Mouse (Mus musculus) E14TG2a.4 (cell line): ENCODE results near the gene Srxn1.

Experiments used
- H3K27me3 ChIP-seq: 2 replicates; pipeline ENCODE4 v1.6.1; 2014; ENCODE audit warnings: low read length, control low read depth; ENCODE audit not compliant: insufficient read depth
- H3K36me3 ChIP-seq: 2 replicates; pipeline ENCODE4 v1.6.1; 2014; ENCODE audit warnings: low read length, control low read depth; ENCODE audit not compliant: insufficient read depth
- H3K4me1 ChIP-seq: replicated peaks from 2 replicates; pipeline ENCODE4 v1.6.1; 2014; ENCODE audit warnings: low read depth, low read length, control low read depth
- H3K4me3 ChIP-seq: replicated peaks from 2 replicates; pipeline ENCODE4 v1.5.1; 2014; ENCODE audit warnings: mild to moderate bottlenecking, low read length
- H3K9me3 ChIP-seq: 2 replicates; pipeline ENCODE4 v1.6.1; 2014; ENCODE audit warnings: low read length, control low read depth
- CTCF ChIP-seq: conservative IDR thresholded peaks from 2 replicates; pipeline ENCODE4 v1.5.1; 2014; ENCODE audit warnings: low read length
- NANOG ChIP-seq: IDR thresholded peaks from 2 replicates; pipeline ENCODE4 v1.6.1; 2014; ENCODE audit warnings: borderline replicate concordance, low read length, mixed read lengths
- POU5F1 ChIP-seq: IDR thresholded peaks from 2 replicates; pipeline ENCODE4 v1.6.1; 2014; ENCODE audit warnings: low read length, borderline replicate concordance

Srxn1 gene

DNA sequence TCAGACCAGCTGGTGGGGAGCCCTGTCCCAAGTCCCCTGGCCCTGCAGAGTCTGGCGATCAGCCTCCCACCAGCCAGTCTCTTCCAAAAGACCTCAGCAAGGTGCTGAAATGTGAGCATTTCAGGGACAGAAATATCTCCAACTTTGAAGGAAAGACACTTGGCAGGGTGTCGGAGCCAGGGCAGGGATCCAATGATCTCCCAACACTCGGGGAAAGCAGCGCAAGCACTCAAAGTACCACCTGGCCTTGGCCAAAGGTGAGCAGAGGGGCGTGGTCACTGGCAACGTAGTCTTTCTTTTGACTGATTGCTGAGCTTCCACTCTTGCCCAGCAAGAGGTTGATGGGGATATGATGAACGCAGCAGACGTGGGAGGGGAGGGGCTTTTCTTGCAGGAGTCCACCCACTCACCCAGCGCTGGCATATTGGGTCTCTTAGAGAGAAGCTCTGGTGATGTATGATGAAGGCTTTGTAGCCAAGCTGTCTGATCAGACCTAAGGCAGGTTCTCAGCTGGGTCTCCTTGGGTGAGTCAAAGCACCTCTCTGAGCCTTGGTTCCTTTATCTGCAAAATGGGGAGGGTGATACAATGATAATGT, 29.9 kb upstream of the Srxn1 start:
- Histone ChIP-seq H3K4me1 (peaks cover 17% of the 10 kb centered on the region), H3K36me3 (no peaks in the 10 kb centered on the region), H3K4me3 (no peak overlapping the region), H3K27me3 (peaks cover 70% of the 10 kb centered on the region), H3K9me3 (no peaks in the 10 kb centered on the region)
- no peak for TF ChIP-seq NANOG
- no peak for TF ChIP-seq CTCF
- TF ChIP-seq POU5F1, result no peak

DNA sequence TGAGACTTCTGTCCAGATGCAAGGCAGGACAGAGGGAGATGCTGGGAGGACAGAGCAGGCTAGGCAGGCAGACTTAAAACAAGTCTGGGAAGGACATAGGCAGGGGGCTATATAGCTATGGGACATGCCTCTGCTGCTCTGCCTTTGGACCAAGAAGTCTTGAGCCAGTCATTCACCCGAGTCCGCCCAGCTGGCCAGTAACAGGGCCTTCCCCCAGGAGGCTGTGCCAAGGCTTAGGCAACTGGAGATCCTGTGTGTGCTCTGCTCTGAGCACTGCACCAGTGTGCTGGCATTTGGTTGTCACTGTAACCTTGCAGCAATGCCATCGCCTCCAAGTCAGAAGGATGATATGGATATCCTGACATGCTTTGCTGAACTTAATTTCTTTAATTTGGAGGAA, 28.0 kb upstream of the Srxn1 start:
- Histone ChIP-seq H3K27me3 (peaks cover 87% of the 10 kb centered on the region), H3K36me3 (no peaks in the 10 kb centered on the region), H3K9me3 (no peaks in the 10 kb centered on the region), H3K4me1 (peaks cover 31% of the 10 kb centered on the region), H3K4me3 (no peak overlapping the region)
- no peak for TF ChIP-seq NANOG
- no peak for TF ChIP-seq POU5F1
- TF ChIP-seq CTCF, result no peak

DNA sequence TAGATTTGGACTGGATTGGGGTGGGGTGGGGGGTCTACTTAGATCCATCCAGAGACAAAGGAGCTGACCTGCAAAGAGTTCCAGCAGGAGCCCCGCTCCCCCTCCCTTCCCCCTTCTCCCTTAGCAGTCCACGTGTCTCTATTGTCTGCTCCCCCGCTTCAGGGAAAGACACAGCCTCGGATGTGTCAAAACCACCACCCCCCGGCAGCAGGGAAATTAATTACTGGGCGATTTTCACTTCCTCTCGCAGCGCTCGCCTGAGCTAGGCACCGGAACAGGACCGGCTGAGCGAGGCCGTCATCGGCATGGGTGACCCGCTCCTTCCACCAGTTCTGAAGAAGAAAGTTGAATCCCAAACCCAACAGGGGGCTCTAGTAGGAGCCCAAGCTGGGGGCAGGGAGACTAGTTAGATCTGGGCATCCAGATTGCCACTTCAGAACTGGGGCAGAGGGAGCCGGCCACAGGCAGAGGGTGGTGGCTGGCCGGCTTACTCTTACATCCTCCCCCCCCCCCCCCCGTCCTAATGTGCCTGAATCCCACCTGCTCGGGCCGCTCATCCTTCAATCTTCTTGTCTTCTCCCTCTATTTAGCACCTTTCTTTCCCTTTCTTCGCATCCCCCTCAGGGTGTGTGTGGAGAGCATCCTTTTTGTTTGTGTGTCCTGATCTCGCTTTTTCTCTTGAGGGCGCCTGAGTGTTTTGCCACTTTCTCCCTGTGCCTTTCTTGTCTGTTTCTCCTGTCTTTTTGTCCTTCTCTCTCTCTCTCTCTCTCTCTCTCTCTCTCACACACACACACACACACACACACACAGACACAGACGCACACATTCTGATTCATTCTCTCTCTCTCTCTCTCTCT, 24.4 kb upstream of the Srxn1 start, which contains the start of gene Scrt2:
TSS of gene Scrt2 (plus strand) at position 845 of the 857 bp plus-strand sequence.
- TF ChIP-seq NANOG, result no peak
- no peak for TF ChIP-seq POU5F1
- no peak for TF ChIP-seq CTCF
- H3K36me3 ChIP-seq, result no peaks in the 10 kb centered on the region
- H3K4me1 ChIP-seq, result peaks cover 40% of the 10 kb centered on the region
- peaks cover 94% of the 10 kb centered on the region for H3K27me3 ChIP-seq
- no peaks in the 10 kb centered on the region for H3K9me3 ChIP-seq
- H3K4me3 ChIP-seq, result peak within 1 kb of the TSS; percentile 81

DNA sequence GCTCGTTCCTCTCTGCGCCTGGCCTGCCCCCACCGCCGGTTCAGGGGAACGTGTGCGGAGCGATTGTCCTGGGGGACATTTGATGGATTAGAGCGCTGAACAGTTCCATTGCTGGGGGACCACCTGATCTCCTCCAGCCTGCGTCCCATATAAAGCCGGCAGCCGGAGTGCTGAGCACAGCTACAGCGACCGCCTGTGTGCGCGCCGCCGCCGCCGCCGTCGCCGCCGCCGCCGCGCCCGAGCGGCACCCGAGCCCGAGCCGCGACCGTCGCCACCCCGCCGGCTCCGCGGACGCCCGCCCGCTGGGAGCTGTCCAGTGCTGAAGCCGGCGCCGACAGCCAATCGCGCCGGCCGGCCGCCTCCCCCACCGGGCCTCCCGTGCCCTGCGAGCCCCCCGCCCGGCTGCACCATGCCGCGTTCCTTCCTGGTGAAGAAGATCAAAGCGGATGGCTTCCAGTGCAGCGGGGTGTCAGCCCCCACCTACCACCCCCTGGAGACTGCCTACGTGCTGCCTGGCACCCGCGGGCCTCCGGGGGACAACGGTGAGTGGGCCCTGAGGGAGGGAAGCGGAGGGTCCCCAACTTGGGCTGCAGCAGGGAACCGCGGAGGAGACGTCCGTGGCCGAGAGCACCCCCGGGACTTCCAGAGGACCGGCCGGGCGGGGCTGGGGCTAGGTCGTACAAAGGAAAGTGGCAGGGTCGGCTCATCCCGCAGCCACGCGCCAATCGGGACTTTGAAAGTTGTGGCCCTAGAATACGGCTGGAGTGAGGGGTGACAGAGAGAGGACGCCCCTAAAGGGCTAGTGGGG, 23.5 kb upstream of the Srxn1 start:
- TF ChIP-seq NANOG (no peak), POU5F1 (no peak), CTCF (no peak)
- Histone ChIP-seq H3K4me1 (peaks cover 39% of the 10 kb centered on the region), H3K36me3 (no peaks in the 10 kb centered on the region), H3K9me3 (no peaks in the 10 kb centered on the region), H3K4me3 (peak overlapping the region; percentile 81), H3K27me3 (peaks cover 89% of the 10 kb centered on the region)

DNA sequence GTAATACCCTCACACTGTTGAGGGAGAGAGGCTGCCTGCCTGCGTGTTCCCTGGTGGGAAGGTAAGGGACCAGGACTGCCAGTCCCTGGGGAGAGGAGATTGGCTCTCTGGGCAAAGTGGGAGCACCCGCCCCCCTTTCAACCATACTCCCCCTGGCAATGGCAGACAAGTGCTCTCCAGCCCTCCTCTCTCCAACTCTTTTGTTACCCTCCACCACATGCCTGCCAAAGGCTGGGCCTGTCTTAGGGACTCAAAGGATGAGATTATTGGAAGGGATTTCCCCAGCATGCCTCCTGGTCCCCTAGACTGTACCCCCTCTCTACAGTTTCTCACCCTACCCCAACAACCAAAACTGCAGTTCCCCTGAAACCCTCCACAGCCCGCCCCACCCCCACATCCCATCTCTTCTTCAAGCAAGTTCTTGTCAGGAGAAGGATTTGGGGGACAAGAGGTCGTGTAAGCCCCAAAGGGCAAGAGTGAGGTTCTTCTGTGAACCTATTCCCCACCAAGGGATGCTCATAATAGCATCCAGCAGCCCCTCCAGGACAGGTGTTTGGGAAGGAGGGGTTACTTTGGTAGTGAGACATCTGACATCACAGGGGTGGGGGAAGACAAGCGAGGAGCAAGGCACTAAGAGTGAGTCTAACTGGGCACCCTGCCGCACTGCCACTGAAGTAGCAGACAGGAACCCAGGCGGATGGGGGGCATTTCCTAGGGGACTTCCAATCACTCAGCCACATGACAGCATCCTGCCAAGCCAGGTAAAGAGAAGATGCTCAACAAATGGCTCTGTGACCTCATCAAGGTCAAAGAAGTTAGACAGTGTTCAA, 22.6 kb upstream of the Srxn1 start:
- Histone ChIP-seq H3K36me3 (no peaks in the 10 kb centered on the region), H3K4me3 (peak overlapping the region; percentile 81), H3K27me3 (peaks cover 82% of the 10 kb centered on the region), H3K4me1 (peaks cover 39% of the 10 kb centered on the region), H3K9me3 (no peaks in the 10 kb centered on the region)
- TF ChIP-seq POU5F1, result no peak
- TF ChIP-seq NANOG, result no peak
- TF ChIP-seq CTCF, result no peak

DNA sequence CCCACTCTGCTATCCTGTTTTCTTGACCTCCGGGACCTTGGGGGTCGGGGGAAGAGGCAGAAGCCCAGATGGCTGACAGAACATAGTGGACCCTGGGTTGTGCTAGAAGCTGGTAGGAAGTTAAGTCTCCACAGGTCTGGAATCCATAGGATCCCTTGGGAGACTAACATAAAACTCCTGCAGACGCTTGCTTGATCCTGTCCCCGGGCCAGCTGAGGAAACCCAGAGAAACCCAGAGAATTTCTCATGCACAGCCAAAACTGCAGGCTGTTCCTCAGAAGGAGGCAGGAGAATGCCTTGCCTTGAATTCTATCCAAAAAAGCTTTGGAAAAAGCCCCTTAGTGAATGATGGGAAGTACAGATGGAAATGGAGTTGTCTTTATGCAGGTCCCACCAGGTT, 21.9 kb upstream of the Srxn1 start:
- TF ChIP-seq NANOG, result no peak
- TF ChIP-seq CTCF, result no peak
- TF ChIP-seq POU5F1, result no peak
- Histone ChIP-seq H3K9me3 (no peaks in the 10 kb centered on the region), H3K4me1 (peaks cover 39% of the 10 kb centered on the region), H3K36me3 (no peaks in the 10 kb centered on the region), H3K27me3 (peaks cover 75% of the 10 kb centered on the region), H3K4me3 (no peak overlapping the region)

DNA sequence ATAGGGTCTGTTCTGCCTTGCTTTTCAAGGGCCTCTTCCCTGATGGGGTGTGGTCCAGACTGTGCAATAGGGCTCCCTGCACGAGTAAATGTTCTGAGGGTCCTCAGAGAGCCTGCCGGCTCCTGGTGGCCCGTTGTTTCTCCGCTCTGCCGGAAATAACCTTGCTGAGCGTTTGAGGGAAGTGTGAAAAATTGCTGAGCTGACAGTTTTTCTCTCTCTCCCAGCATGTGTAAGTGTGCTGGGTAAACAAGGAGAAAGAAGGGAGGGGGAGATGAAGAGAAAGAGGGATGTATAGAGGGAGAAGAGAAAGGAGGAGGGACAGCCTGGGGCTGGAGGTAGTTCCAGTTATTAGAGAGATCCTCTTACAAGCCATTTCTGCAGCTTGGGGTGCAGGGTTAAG, 21.0 kb upstream of the Srxn1 start:
- Histone ChIP-seq H3K9me3 (no peaks in the 10 kb centered on the region), H3K4me1 (peaks cover 40% of the 10 kb centered on the region), H3K36me3 (no peaks in the 10 kb centered on the region), H3K27me3 (peaks cover 66% of the 10 kb centered on the region), H3K4me3 (no peak overlapping the region)
- TF ChIP-seq POU5F1, result no peak
- TF ChIP-seq CTCF, result no peak
- TF ChIP-seq NANOG, result no peak
